Mouse (Mus musculus): Measurements from ENCODE around the gene Zbtb12.
"Not testable (repeated sequence)": the region's sequence is repeated elsewhere in the genome, so short reads cannot be mapped to it uniquely, and the experiment has no call there.

The Zbtb12 gene

GRCm38 (mm10) chr17:34900826-34901225 lies 21.5 kb downstream of the Zbtb12 start:
- not testable (repeated sequence) for DNase-seq (ENCODE audit: low spot score in 2 of 2)

GRCm38 (mm10) chr17:34901948-34902347 lies 22.7 kb downstream of the Zbtb12 start:
- DNase-seq (ENCODE audit: low spot score in 2 of 2) = not testable (repeated sequence)

GRCm38 (mm10) chr17:34902895-34903294 lies 23.6 kb downstream of the Zbtb12 start:
- DNase-seq (ENCODE audit: low spot score in 2 of 2) = no peak

GRCm38 (mm10) chr17:34910982-34911381 lies 31.7 kb downstream of the Zbtb12 start:
- DNase-seq (ENCODE audit: low spot score in 2 of 2) = no peak

GRCm38 (mm10) chr17:34911945-34912351 lies 32.7 kb downstream of the Zbtb12 start:
- DNase-seq (ENCODE audit: low spot score in 2 of 2) = peak in 1 of 2 experiments; percentile 60

GRCm38 (mm10) chr17:34913930-34914665 lies 34.8 kb downstream of the Zbtb12 start, which contains the start of gene Slc44a4:
TSS of gene Slc44a4 (plus strand) at chr17:34914466.
- DNase-seq (ENCODE audit: low spot score in 2 of 2) = no peak

GRCm38 (mm10) chr17:34915410-34915831 lies 36.1 kb downstream of the Zbtb12 start:
- no peak for DNase-seq (ENCODE audit: low spot score in 2 of 2)

- no peak for DNase-seq (ENCODE audit: low spot score in 2 of 2)
Measured at GRCm38 (mm10) chr17:34916316-34916715, 37.0 kb downstream of the Zbtb12 start.

- no peak for DNase-seq (ENCODE audit: low spot score in 2 of 2)
Measured at GRCm38 (mm10) chr17:34917188-34917587, 37.9 kb downstream of the Zbtb12 start.

GRCm38 (mm10) chr17:34922939-34923338 lies 43.7 kb downstream of the Zbtb12 start:
- DNase-seq (ENCODE audit: low spot score in 2 of 2) = no peak

- no peak for DNase-seq (ENCODE audit: low spot score in 2 of 2)
Measured at GRCm38 (mm10) chr17:34924258-34924657, 45.0 kb downstream of the Zbtb12 start.

GRCm38 (mm10) chr17:34927306-34928019 lies 48.2 kb downstream of the Zbtb12 start:
- DNase-seq (ENCODE audit: low spot score in 2 of 2) = peak in 1 of 2 experiments; percentile 45

- DNase-seq (ENCODE audit: low spot score in 2 of 2) = no peak
Measured at GRCm38 (mm10) chr17:34928841-34929240, 49.6 kb downstream of the Zbtb12 start.

GRCm38 (mm10) chr17:34931061-34931734 lies 51.9 kb downstream of the Zbtb12 start, which contains the start of gene Neu1:
TSS of gene Neu1 (plus strand) at chr17:34931253.
- peak; percentile 96 to 99 for DNase-seq (ENCODE audit: low spot score in 2 of 2)

GRCm38 (mm10) chr17:34931735-34932098 lies 52.4 kb downstream of the Zbtb12 start:
- DNase-seq (ENCODE audit: low spot score in 2 of 2) = peak in 1 of 2 experiments; percentile 52

GRCm38 (mm10) chr17:34932287-34932686 lies 53.0 kb downstream of the Zbtb12 start:
- DNase-seq (ENCODE audit: low spot score in 2 of 2) = no peak

- DNase-seq (ENCODE audit: low spot score in 2 of 2) = peak in 1 of 2 experiments; percentile 15
Measured at GRCm38 (mm10) chr17:34934031-34934430, 54.7 kb downstream of the Zbtb12 start.

- no peak for DNase-seq (ENCODE audit: low spot score in 2 of 2)
Measured at GRCm38 (mm10) chr17:34934830-34935229, 55.5 kb downstream of the Zbtb12 start.

GRCm38 (mm10) chr17:34937960-34938505 lies 58.8 kb downstream of the Zbtb12 start:
- DNase-seq (ENCODE audit: low spot score in 2 of 2) = no peak

- DNase-seq (ENCODE audit: low spot score in 2 of 2) = no peak
Measured at GRCm38 (mm10) chr17:34941344-34942041, 62.2 kb downstream of the Zbtb12 start.

GRCm38 (mm10) chr17:34943128-34943815 lies 64.0 kb downstream of the Zbtb12 start:
- no peak for DNase-seq (ENCODE audit: low spot score in 2 of 2)
